Mouse (Mus musculus) forebrain, postnatal 0 days (tissue): ENCODE results near the gene Plk2. TPM values are rescaled to one million over a fixed set of nuclear protein-coding genes. Genes with fewer than 3 reads are reported as not detected.

Source experiments
- ATAC-seq: fragments of 200-750 bp; cut with Nextera tagmentation; 2 replicates; pipeline ENCODE4 v1.8.0; 2017; ENCODE audit warnings: mild to moderate bottlenecking, moderate library complexity
- DNase-seq: peaks from one replicate; pipeline ENCODE4 v3.0.0-alpha.2; 2015
- H3K27ac ChIP-seq: fragments of 300-500 bp; sonication (generic); 2 replicates; pipeline ENCODE4 v1.5.1; 2014; ENCODE audit warnings: low read depth, mild to moderate bottlenecking, antibody characterized with exemption, low read length, moderate library complexity, mixed read lengths
- H3K27me3 ChIP-seq: fragments of 300-500 bp; sonication (generic); 2 replicates; pipeline ENCODE4 v1.6.1; 2014; ENCODE audit warnings: mild to moderate bottlenecking, low read length, mixed read lengths; ENCODE audit not compliant: insufficient read depth
- H3K36me3 ChIP-seq: fragments of 300-500 bp; sonication (generic); 2 replicates; pipeline ENCODE4 v1.6.1; 2014; ENCODE audit warnings: mild to moderate bottlenecking, moderate library complexity; ENCODE audit not compliant: insufficient read depth
- H3K4me1 ChIP-seq: fragments of 300-500 bp; sonication (generic); 2 replicates; pipeline ENCODE4 v1.6.1; 2014; ENCODE audit warnings: antibody characterized with exemption; ENCODE audit not compliant: insufficient read depth
- H3K4me2 ChIP-seq: fragments of 300-500 bp; sonication (generic); 2 replicates; pipeline ENCODE4 v1.6.1; 2014; ENCODE audit warnings: low read depth, mild to moderate bottlenecking, moderate library complexity
- H3K4me3 ChIP-seq: fragments of 300-500 bp; sonication (generic); 2 replicates; pipeline ENCODE4 v1.5.1; 2014; ENCODE audit warnings: low read depth, low read length, mixed read lengths
- H3K9ac ChIP-seq: fragments of 300-500 bp; sonication (generic); 2 replicates; pipeline ENCODE4 v1.6.1; 2014; ENCODE audit warnings: mild to moderate bottlenecking
- H3K9me3 ChIP-seq: fragments of 300-500 bp; sonication (generic); 2 replicates; pipeline ENCODE4 v1.6.1; 2016; ENCODE audit warnings: low read length
- CTCF ChIP-seq: sonication (generic); IDR thresholded peaks from 2 replicates; pipeline ENCODE4 v1.5.1; 2016; ENCODE audit warnings: antibody characterized with exemption, control low read depth, low read depth
- WGBS: fragments of 180-500 bp; shearing (Covaris S2); extraction: QIAGEN DNeasy Blood & Tissue Kit; methylation state at CpG from one replicate; pipeline ENCODE4 v1.1.7; 2014; 5-methylcytosine and 5-hydroxymethylcytosine counted together
- polyA plus RNA-seq: library from polyadenylated mRNA; unstranded; fragments of >200 nt; fragmentation: Nextera tagmentation; extraction: Ambion mirVana; gene quantifications from 2 replicates; pipeline ENCODE4 v1.2.1, GENCODE M21; 2015
- total RNA-seq: library from RNA; depleted of rRNA; stranded (reverse); fragments of >200 nt; gene quantifications from 2 replicates; pipeline ENCODE4 v1.2.3, GENCODE M21; 2014

Plk2 gene
- total and polyA plus RNA-seq, 2 experiments from 2014 or later = 217 to 257 TPM

DNA sequence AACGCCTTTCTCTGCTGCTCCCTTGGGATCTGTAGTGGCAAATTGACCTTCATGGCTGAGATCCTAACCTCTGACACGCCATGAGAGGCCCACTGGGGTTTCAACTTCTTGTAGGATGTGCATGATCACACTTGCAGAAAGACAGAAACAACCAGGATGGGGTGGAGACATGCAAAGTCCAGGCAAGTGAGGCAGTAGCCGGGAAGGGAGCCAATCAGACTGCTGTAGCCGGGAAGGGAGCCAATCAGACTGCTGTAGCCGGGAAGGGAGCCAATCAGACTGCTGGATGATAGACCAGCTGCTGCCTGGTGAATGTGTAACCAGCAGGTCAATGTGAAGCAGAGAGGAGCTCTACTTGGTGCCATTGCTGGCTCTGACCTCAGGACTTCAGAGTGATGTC lies 11.3 kb downstream of the Plk2 start:
- peak; percentile 59; the same call in 1 of the 2 replicates for ATAC-seq
- TF ChIP-seq CTCF = no peak
- Histone ChIP-seq H3K4me1 (no peaks in the 10 kb centered on the region), H3K27me3 (no peaks in the 10 kb centered on the region), H3K27ac (no peak overlapping the region), H3K9me3 (no peaks in the 10 kb centered on the region), H3K4me2 (no peak overlapping the region), H3K36me3 (peaks cover 3% of the 10 kb centered on the region), H3K4me3 (no peak overlapping the region), H3K9ac (no peak overlapping the region)
- 76% methylated on average over 5 of the region's 5 CpGs for WGBS
- no peak for DNase-seq

DNA sequence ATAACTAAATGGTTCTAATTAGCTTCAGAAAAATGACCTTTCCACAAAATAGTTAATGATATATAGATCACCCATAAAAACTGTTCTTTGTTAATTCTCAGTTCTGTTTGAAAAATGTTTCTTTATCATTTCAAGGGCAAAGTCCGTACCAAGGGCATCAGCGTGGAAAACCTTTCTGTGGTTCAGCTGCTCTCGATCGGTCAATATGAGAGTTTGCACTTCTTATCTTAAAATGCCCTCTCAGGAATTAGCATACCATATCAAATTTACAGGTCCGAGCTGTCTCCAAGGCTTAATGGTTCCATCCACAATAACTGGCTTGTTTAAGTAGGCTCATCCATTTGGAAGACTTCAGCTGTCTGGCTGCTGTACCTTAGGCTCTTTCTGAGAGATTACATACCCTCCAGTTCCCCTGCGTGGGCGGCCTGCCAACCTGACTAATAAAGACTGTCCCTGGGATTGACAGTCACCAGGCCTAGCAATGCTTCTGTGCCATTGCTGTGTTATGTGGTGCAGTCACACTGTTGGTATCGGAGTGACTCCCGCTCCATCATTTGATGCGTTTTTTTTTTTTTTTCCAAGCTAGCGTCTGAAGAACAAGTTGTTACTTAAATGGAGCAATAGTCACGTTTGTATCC lies 17.8 kb downstream of the Plk2 start:
- H3K4me2 ChIP-seq = no peak overlapping the region
- WGBS = 69% methylated on average over 12 of the region's 12 CpGs
- H3K27me3 ChIP-seq = no peaks in the 10 kb centered on the region
- no peak for DNase-seq
- no peak overlapping the region for H3K4me3 ChIP-seq
- no peak overlapping the region for H3K9ac ChIP-seq
- no peaks in the 10 kb centered on the region for H3K36me3 ChIP-seq
- no peaks in the 10 kb centered on the region for H3K9me3 ChIP-seq
- TF ChIP-seq CTCF = no peak
- H3K4me1 ChIP-seq = no peaks in the 10 kb centered on the region
- H3K27ac ChIP-seq = no peak overlapping the region
- no peak for ATAC-seq

- no peak overlapping the region for H3K27ac ChIP-seq
- 79% methylated on average over 5 of the region's 5 CpGs for WGBS
- ATAC-seq (no peak), DNase-seq (no peak)
- H3K27me3 ChIP-seq = no peaks in the 10 kb centered on the region
- no peaks in the 10 kb centered on the region for H3K36me3 ChIP-seq
- no peaks in the 10 kb centered on the region for H3K4me1 ChIP-seq
- TF ChIP-seq CTCF = no peak
- no peak overlapping the region for H3K9ac ChIP-seq
- H3K4me3 ChIP-seq = no peak overlapping the region
- no peaks in the 10 kb centered on the region for H3K9me3 ChIP-seq
- no peak overlapping the region for H3K4me2 ChIP-seq
Measured at GRCm38 (mm10) chr13:110418656-110419055, 23.8 kb downstream of the Plk2 start.

DNA sequence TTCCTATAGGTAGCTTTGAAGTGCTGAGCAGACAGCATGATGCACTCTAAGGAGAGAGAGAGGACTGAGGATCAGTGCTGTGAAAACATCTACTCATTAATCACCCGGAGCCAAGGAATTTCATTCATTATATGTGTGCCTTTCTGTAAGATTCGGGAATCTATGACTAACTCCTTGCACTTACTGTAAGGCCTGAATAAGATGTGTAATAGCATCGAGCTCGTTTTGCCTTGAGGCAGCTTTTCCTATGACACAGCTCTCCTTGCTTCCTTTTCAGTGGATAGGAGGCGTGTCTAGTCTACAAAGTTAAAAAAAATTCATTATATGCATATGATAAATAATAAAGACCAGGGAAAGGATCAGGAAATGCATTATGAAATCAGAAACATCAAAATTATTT lies 24.8 kb downstream of the Plk2 start:
- DNase-seq (no peak), ATAC-seq (no peak)
- no peaks in the 10 kb centered on the region for H3K36me3 ChIP-seq
- WGBS = 73% methylated on average over 5 of the region's 5 CpGs
- no peaks in the 10 kb centered on the region for H3K4me1 ChIP-seq
- no peak for TF ChIP-seq CTCF
- no peaks in the 10 kb centered on the region for H3K27me3 ChIP-seq
- no peak overlapping the region for H3K9ac ChIP-seq
- no peak overlapping the region for H3K4me2 ChIP-seq
- H3K27ac ChIP-seq = no peak overlapping the region
- no peaks in the 10 kb centered on the region for H3K9me3 ChIP-seq
- H3K4me3 ChIP-seq = no peak overlapping the region

GRCm38 (mm10) chr13:110422434-110422833 lies 27.6 kb downstream of the Plk2 start:
- H3K36me3 ChIP-seq = no peaks in the 10 kb centered on the region
- no peak overlapping the region for H3K4me3 ChIP-seq
- no peak overlapping the region for H3K27ac ChIP-seq
- no peak for TF ChIP-seq CTCF
- no peak overlapping the region for H3K4me2 ChIP-seq
- no peaks in the 10 kb centered on the region for H3K27me3 ChIP-seq
- ATAC-seq (no peak), DNase-seq (no peak)
- H3K4me1 ChIP-seq = no peaks in the 10 kb centered on the region
- no peaks in the 10 kb centered on the region for H3K9me3 ChIP-seq
- 94% methylated on average over 7 of the region's 7 CpGs for WGBS
- no peak overlapping the region for H3K9ac ChIP-seq

DNA sequence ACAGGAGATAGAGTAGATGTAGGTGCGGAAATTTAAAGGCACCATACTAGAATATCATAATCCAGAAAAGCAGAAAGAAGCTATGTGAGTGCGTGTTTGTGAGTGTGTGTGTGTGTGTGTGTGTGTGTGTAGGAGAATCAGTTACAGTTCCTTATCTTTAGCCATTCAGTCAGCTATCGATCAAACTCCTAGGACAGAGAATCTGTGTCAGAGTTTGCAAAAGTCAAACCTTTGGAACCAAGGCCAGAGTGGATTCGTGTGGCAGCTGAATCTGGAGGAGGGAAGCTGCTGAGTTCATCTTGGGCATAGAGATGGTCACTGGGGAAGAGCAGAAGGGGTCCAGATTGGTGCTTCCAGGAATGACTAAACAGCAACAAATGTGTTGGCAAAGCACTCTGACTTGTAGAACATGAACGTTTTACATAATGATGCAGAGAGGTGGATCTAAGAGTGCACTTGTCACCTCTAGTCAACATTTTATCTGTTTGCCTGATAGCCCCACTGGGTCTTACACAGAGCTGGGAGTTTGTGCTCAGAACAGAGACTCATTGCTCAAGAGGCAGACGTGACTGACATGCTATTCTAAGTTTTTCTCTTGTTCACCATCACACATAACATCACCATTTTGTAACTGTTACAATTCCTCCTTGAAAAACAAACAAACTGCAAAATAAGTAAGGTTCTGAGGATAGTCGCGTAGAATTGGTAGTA lies 30.8 kb downstream of the Plk2 start:
- Histone ChIP-seq H3K4me3 (no peak overlapping the region), H3K27me3 (no peaks in the 10 kb centered on the region), H3K27ac (no peak overlapping the region), H3K9me3 (no peaks in the 10 kb centered on the region), H3K4me1 (no peaks in the 10 kb centered on the region), H3K36me3 (no peaks in the 10 kb centered on the region), H3K9ac (no peak overlapping the region), H3K4me2 (no peak overlapping the region)
- ATAC-seq = no peak
- 86% methylated on average over 8 of the region's 8 CpGs for WGBS
- TF ChIP-seq CTCF = no peak
- DNase-seq = no peak

- Histone ChIP-seq H3K4me3 (no peak overlapping the region), H3K4me2 (no peak overlapping the region), H3K9me3 (no peaks in the 10 kb centered on the region), H3K36me3 (no peaks in the 10 kb centered on the region), H3K9ac (no peak overlapping the region), H3K27me3 (no peaks in the 10 kb centered on the region), H3K4me1 (no peaks in the 10 kb centered on the region), H3K27ac (no peak overlapping the region)
- DNase-seq = no peak
- TF ChIP-seq CTCF = no peak
- ATAC-seq = no peak
Measured at GRCm38 (mm10) chr13:110431388-110431787, 36.5 kb downstream of the Plk2 start.
